Mouse (Mus musculus): Measurements from ENCODE around the gene Dido1. TPM values are rescaled to one million over a fixed set of nuclear protein-coding genes. Genes with fewer than 3 reads are reported as not detected.
"Not testable (repeated sequence)": the region's sequence is repeated elsewhere in the genome, so short reads cannot be mapped to it uniquely, and the experiment has no call there.

The Dido1 gene
- total RNA-seq, 1 experiment, result 84.7 TPM

DNA sequence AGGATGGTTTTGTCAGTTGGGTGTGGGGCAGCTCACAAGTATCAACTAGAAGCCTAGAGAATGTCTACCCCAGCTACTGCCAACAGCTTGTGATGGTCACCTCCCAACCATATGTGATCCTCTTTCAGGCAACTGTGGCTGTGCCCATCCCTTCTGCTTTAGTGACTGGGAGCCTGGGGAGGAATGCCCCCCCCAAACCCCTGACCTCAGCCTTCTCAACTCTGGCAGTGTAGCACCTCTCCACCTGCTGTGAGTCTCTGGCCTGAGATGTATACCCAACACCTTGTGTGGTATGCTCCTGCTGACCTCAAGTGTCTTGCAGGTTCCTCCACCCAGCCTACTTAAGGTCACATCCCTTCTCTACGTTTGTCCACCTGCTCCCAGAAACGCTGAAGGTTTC, 14.1 kb upstream of the Dido1 start:
- in situ Hi-C loops (cut with MboI; ENCODE audit: low sequenced_read_pairs in 2 of 2, unreplicated experiment in 2 of 2), result no loop called here
- Histone ChIP-seq H3K9ac (ENCODE audit: insufficient read depth, low read depth, low read length, poor library complexity, severe bottlenecking) (no peak overlapping the region), H3K9me3 (ENCODE audit: control insufficient read depth, insufficient read depth, low read depth, low read length) (no peaks in the 10 kb centered on the region; the same call in 1 of the 2 replicates), H3K4me3 (ENCODE audit: insufficient read depth in 1 of 2, low read depth in 1 of 2, low read length in 2 of 2, poor library complexity in 1 of 2, severe bottlenecking in 1 of 2) (no peak overlapping the region), H3K4me1 (ENCODE audit: control insufficient read depth in 2 of 2, insufficient read depth in 2 of 2, low read length in 2 of 2, poor library complexity in 1 of 2) (peaks cover 3 to 37% of the 10 kb centered on the region in 2 experiments), H3K27ac (ENCODE audit: insufficient read depth, low read depth, low read length, poor library complexity, severe bottlenecking) (no peak overlapping the region), H3K36me3 (ENCODE audit: control insufficient read depth, insufficient read depth, low read length, poor library complexity, severe bottlenecking) (peaks cover 42% of the 10 kb centered on the region)
- TF ChIP-seq MAFK (IDR thresholded peaks at IDR 0.05; ENCODE audit: insufficient read depth, low read depth, low read length), result no peak
- DNase-seq (ENCODE audit: low read depth, low spot score), result no peak

DNA sequence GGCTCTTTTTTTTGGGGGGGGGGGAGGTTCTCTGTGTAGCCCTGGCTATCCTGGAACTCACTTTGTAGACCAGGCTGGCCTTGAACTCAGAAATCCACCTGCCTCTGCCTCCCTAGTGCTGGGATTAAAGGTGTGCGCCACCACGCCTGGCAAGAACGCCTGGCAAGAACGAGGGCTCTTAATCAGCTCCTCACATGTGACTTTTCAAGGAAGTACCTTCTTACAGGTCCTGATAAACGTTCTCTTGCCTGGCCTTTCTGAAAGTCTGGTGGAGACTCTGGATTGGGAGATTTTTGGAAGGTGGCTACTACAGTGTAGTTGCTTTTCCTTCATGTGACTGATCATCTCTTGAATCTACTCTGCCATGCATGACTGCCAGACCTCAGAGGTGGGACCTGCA, 12.9 kb upstream of the Dido1 start:
- H3K9me3 ChIP-seq (ENCODE audit: control insufficient read depth, insufficient read depth, low read depth, low read length); in situ Hi-C loops (cut with MboI; ENCODE audit: low sequenced_read_pairs in 2 of 2, unreplicated experiment in 2 of 2); H3K27ac ChIP-seq (ENCODE audit: insufficient read depth, low read depth, low read length, poor library complexity, severe bottlenecking); H3K4me3 ChIP-seq (ENCODE audit: insufficient read depth in 1 of 2, low read depth in 1 of 2, low read length in 2 of 2, poor library complexity in 1 of 2, severe bottlenecking in 1 of 2); DNase-seq (ENCODE audit: low read depth, low spot score); H3K9ac ChIP-seq (ENCODE audit: insufficient read depth, low read depth, low read length, poor library complexity, severe bottlenecking): not testable (repeated sequence)
- Histone ChIP-seq H3K36me3 (ENCODE audit: control insufficient read depth, insufficient read depth, low read length, poor library complexity, severe bottlenecking) (peaks cover 48% of the 10 kb centered on the region), H3K4me1 (ENCODE audit: control insufficient read depth in 2 of 2, insufficient read depth in 2 of 2, low read length in 2 of 2, poor library complexity in 1 of 2) (peaks cover 0 to 26% of the 10 kb centered on the region in 2 experiments; a peak in 3 of 4 replicates)

DNA sequence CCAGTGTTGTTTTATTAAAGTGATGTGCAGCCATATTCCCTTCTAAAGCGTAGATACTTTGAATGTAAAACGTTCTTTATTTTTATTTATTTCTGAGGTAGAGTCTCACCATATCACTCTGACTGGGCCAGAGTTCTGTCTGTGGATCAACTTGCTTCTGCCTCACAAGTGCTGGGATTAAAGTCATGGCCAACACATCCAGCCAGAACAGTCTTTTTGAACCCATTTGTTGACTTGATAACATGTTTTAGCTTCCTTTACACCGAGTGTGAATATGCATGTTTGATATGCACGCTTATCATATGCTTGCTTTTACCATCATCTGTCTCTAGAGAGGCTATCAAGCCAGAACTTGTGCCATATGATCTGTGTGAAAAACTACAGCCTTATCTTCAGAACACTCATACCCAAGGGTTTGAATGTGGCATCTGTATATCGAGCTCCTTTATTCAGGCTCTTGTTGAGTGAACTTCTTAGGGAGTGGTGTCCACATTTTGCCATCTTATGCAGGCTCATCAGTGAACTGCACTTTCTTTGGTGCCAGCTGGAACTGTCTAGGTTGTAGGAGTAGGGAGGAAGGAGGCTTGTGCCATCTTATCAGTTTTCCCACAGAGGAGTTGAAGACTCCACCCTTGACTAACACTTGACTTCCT, 2.4 kb upstream of the Dido1 start:
- Histone ChIP-seq H3K4me1 (ENCODE audit: control insufficient read depth in 2 of 2, insufficient read depth in 2 of 2, low read length in 2 of 2, poor library complexity in 1 of 2) (peaks cover 5 to 6% of the 10 kb centered on the region in 2 experiments), H3K9me3 (ENCODE audit: control insufficient read depth, insufficient read depth, low read depth, low read length) (no peaks in the 10 kb centered on the region), H3K9ac (ENCODE audit: insufficient read depth, low read depth, low read length, poor library complexity, severe bottlenecking) (peak overlapping the region; percentile 27; the same call in 1 of the 2 replicates), H3K36me3 (ENCODE audit: control insufficient read depth, insufficient read depth, low read length, poor library complexity, severe bottlenecking) (peaks cover 27% of the 10 kb centered on the region), H3K4me3 (ENCODE audit: insufficient read depth in 1 of 2, low read depth in 1 of 2, low read length in 2 of 2, poor library complexity in 1 of 2, severe bottlenecking in 1 of 2) (no peak overlapping the region; a peak in 1 of 4 replicates), H3K27ac (ENCODE audit: insufficient read depth, low read depth, low read length, poor library complexity, severe bottlenecking) (no peak overlapping the region; the same call in 1 of the 2 replicates)
- TF ChIP-seq ZC3H11A (IDR thresholded peaks at IDR 0.05; ENCODE audit: borderline replicate concordance, low read depth, low read length) (no peak), MAFK (IDR thresholded peaks at IDR 0.05; ENCODE audit: insufficient read depth, low read depth, low read length) (no peak), ZNF384 (IDR thresholded peaks at IDR 0.05; ENCODE audit: low read depth, low read length) (no peak), CHD2 (IDR thresholded peaks at IDR 0.05; ENCODE audit: low read depth, low read length) (no peak), HCFC1 (IDR thresholded peaks at IDR 0.05; ENCODE audit: borderline replicate concordance, insufficient read depth, low read length) (no peak)
- DNase-seq (ENCODE audit: low read depth, low spot score), result no peak
- in situ Hi-C loops (cut with MboI; ENCODE audit: low sequenced_read_pairs in 2 of 2, unreplicated experiment in 2 of 2), result no loop called here

DNA sequence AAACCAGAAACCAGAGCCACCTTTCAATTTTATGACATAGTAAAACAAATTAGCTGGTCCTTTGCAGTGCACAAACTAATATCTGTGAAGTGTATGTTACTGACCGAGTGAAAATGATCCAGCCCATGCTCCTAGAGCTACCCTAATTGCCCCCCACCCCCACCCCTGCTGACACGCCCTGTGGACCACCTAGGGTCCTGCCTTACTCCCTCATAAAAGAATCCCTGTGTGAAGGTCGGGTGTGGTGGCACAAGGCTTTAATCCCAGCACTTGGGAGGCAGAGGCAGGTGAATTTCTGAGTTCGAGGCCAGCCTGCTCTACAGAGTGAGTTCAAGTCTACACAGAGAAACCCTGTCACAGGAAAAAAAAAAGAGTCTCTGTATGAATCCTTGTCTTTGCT, 1.7 kb upstream of the Dido1 start:
- Histone ChIP-seq H3K9me3 (ENCODE audit: control insufficient read depth, insufficient read depth, low read depth, low read length) (no peaks in the 10 kb centered on the region), H3K27ac (ENCODE audit: insufficient read depth, low read depth, low read length, poor library complexity, severe bottlenecking) (peak overlapping the region; percentile 97), H3K4me1 (ENCODE audit: control insufficient read depth in 2 of 2, insufficient read depth in 2 of 2, low read length in 2 of 2, poor library complexity in 1 of 2) (peaks cover 5 to 7% of the 10 kb centered on the region in 2 experiments), H3K9ac (ENCODE audit: insufficient read depth, low read depth, low read length, poor library complexity, severe bottlenecking) (peak overlapping the region; percentile 99; the same call in 1 of the 2 replicates), H3K4me3 (ENCODE audit: insufficient read depth in 1 of 2, low read depth in 1 of 2, low read length in 2 of 2, poor library complexity in 1 of 2, severe bottlenecking in 1 of 2) (peak overlapping the region; percentile 84 to 90), H3K36me3 (ENCODE audit: control insufficient read depth, insufficient read depth, low read length, poor library complexity, severe bottlenecking) (peaks cover 25% of the 10 kb centered on the region)
- no peak for DNase-seq (ENCODE audit: low read depth, low spot score)
- in situ Hi-C loops (cut with MboI; ENCODE audit: low sequenced_read_pairs in 2 of 2, unreplicated experiment in 2 of 2), result no loop called here
- TF ChIP-seq HCFC1 (IDR thresholded peaks at IDR 0.05; ENCODE audit: borderline replicate concordance, insufficient read depth, low read length) (no peak), ZNF384 (IDR thresholded peaks at IDR 0.05; ENCODE audit: low read depth, low read length) (no peak), MAFK (IDR thresholded peaks at IDR 0.05; ENCODE audit: insufficient read depth, low read depth, low read length) (no peak), ZC3H11A (IDR thresholded peaks at IDR 0.05; ENCODE audit: borderline replicate concordance, low read depth, low read length) (no peak), CHD2 (IDR thresholded peaks at IDR 0.05; ENCODE audit: low read depth, low read length) (no peak)

Data from ES-E14 (cell line).